17 mouse cellular contexts compared by ENCODE assay signal in genomic region chr16:70330626-70331275, GRCm38 (mm10). TPM values are rescaled to one million over a fixed set of nuclear protein-coding genes. Genes with fewer than 3 reads are reported as not detected.
DNase-seq lines count a peak whose midpoint lies in the region; ATAC-seq and TF ChIP-seq lines count a peak whose summit lies in the region.
"Had no signal": no experiment of that assay in that cellular context is flagged by ENCODE, and none has a peak within 500 bp of the region (broad histone marks: within the 10 kb centered on the region; RNA-seq: fewer than 3 reads in every experiment).

No protein-coding gene starts in this region.

- H3K9me3 ChIP-seq in intestine, postnatal 0 days (ENCODE audit: control insufficient read depth) = no peaks in the 10 kb centered on the region
- H3K9me3 ChIP-seq in intestine, embryonic 15.5 days = no peaks in the 10 kb centered on the region
- H3K9me3 ChIP-seq: hindbrain, embryonic 10.5 days; kidney, embryonic 15.5 days; limb, embryonic 12.5 days; neural tube, embryonic 15.5 days had no signal

- H3K27me3 ChIP-seq in intestine, postnatal 0 days (replicated peaks; ENCODE audit: control insufficient read depth, insufficient read depth, low read length) = no peaks in the 10 kb centered on the region
- H3K27me3 ChIP-seq in intestine, embryonic 15.5 days (replicated peaks) = no peaks in the 10 kb centered on the region
- H3K27me3 ChIP-seq: CH12.LX; kidney, embryonic 15.5 days; limb, embryonic 12.5 days; megakaryocyte, embryonic 14.5 days; neural tube, embryonic 15.5 days had no signal

- H3K4me1 ChIP-seq in intestine, postnatal 0 days (replicated peaks; ENCODE audit: control insufficient read depth, insufficient read depth, low read length) = peaks cover 9% of the 10 kb centered on the region; the same call in 1 of the 2 replicates
- 0 out of 2 replicates have a peak, but pooled peaks cover 3% of the 10 kb centered on the region for H3K4me1 ChIP-seq in intestine, embryonic 15.5 days (replicated peaks)
- H3K4me1 ChIP-seq: hindbrain, embryonic 10.5 days had no signal

- no peak for TF ChIP-seq CTCF in intestine, postnatal 0 days (IDR thresholded peaks at IDR 0.05; ENCODE audit: low read depth)

- no peak overlapping the region for H3K4me3 ChIP-seq in intestine, postnatal 0 days (ENCODE audit: low read depth, low read length)
- no peak overlapping the region for H3K4me3 ChIP-seq in intestine, embryonic 15.5 days (replicated peaks)
- H3K4me3 ChIP-seq: hindbrain, embryonic 10.5 days; kidney, embryonic 15.5 days; left cerebral cortex, adult 2 months; limb, embryonic 12.5 days; megakaryocyte, embryonic 14.5 days; neural tube, embryonic 15.5 days had no signal

- H3K4me2 ChIP-seq in intestine, postnatal 0 days (replicated peaks; ENCODE audit: low read depth) = no peak overlapping the region
- H3K4me2 ChIP-seq in intestine, embryonic 15.5 days (replicated peaks) = no peak overlapping the region
- H3K4me2 ChIP-seq: kidney, embryonic 15.5 days; limb, embryonic 12.5 days; neural tube, embryonic 15.5 days had no signal

- no peak overlapping the region for H3K9ac ChIP-seq in intestine, postnatal 0 days (ENCODE audit: low read depth, low read length)
- no peak overlapping the region for H3K9ac ChIP-seq in intestine, embryonic 15.5 days
- H3K9ac ChIP-seq: kidney, embryonic 15.5 days; limb, embryonic 12.5 days; neural tube, embryonic 15.5 days had no signal

- WGBS in intestine, postnatal 0 days = 83% methylated on average over 10 of the region's 10 CpGs
- 89% methylated on average over 10 of the region's 10 CpGs for WGBS in intestine, embryonic 15.5 days

- ATAC-seq in intestine, postnatal 0 days = 0 out of 2 replicates have a peak, but pooled peaks have one; percentile 20
- ATAC-seq in intestine, embryonic 15.5 days = no peak
- ATAC-seq in granulocyte monocyte progenitor cell, adult 5-6 weeks (replicated peaks; ENCODE audit: poor library complexity, severe bottlenecking) = peak; percentile 15
- ATAC-seq: inflammation-experienced regulatory T-cells, adult 6 months had no signal

- DNase-seq in 416B (ENCODE audit: low read depth) (peak; percentile 74), NIH3T3 (ENCODE audit: low read depth) (peak; percentile 78), MN1 (ENCODE audit: low spot score) (no peak)
- no peak for DNase-seq in cerebellum, adult 11-12 months
- DNase-seq: lung, adult 2 months; thymus, adult 2 months had no signal

- no peak overlapping the region for H3K27ac ChIP-seq in intestine, postnatal 0 days (ENCODE audit: low read depth, low read length)
- H3K27ac ChIP-seq in intestine, embryonic 15.5 days = no peak overlapping the region
- H3K27ac ChIP-seq: hindbrain, embryonic 10.5 days; kidney, embryonic 15.5 days; left cerebral cortex, adult 2 months; limb, embryonic 12.5 days; neural tube, embryonic 15.5 days had no signal

- no peaks in the 10 kb centered on the region for H3K36me3 ChIP-seq in intestine, postnatal 0 days (ENCODE audit: control insufficient read depth, insufficient read depth)
- no peaks in the 10 kb centered on the region for H3K36me3 ChIP-seq in intestine, embryonic 15.5 days
- H3K36me3 ChIP-seq: hindbrain, embryonic 10.5 days; kidney, embryonic 15.5 days; limb, embryonic 12.5 days; neural tube, embryonic 15.5 days had no signal

RNA-seq across cellular contexts. Expression of gene Gbe1, which starts 17.0 kb away (rescaled TPM):
- 25.7 and 26.1 TPM in 2 replicates for polyA plus RNA-seq in intestine, postnatal 0 days (2015; fragmentation: Nextera tagmentation; extraction: Ambion mirVana)
- polyA plus RNA-seq in intestine, embryonic 15.5 days (2015; fragmentation: Nextera tagmentation; extraction: Ambion mirVana) = 23.3 and 25.3 TPM in 2 replicates
- 21.5 and 23.6 TPM in 2 replicates for total RNA-seq in granulocyte monocyte progenitor cell, adult 5-6 weeks (2014; fragmentation: Nextera tagmentation)
- total RNA-seq in granulocyte monocyte progenitor cell, adult 5-6 weeks (2017) = 33.9 and 42.4 TPM in 2 replicates
- total RNA-seq: CH12.LX had no signal

Comparison
In these comparisons a context has a peak if more than half of its experiments do, and no peak if none do; other contexts are left out.
1. DNase-seq: peak in 416B (single experiment) and NIH3T3 (single experiment); none in MN1 (single experiment) and cerebellum, adult 11-12 months (single experiment).